Mouse (Mus musculus): Measurements from ENCODE around the gene Il9r.

- TF ChIP-seq CTCF (IDR thresholded peaks at IDR 0.05; ENCODE audit: extremely low read depth, insufficient read depth, insufficient read length, insufficient replicate concordance) (no peak), POLR2A (IDR thresholded peaks at IDR 0.05; ENCODE audit: low read depth, low read length) (no peak)
These were observed 5.5 kb downstream of the Il9r start for GRCm38 (mm10) chr11:32194626-32195025.

All from spleen, adult 2 months (tissue).